Mouse (Mus musculus): Measurements from ENCODE around the gene Usp43. TPM values are rescaled to one million over a fixed set of nuclear protein-coding genes. Genes with fewer than 3 reads are reported as not detected.
A peak's percentile ranks its signal among the peaks of the same experiment; 100 is the strongest.

The Usp43 gene
- 0.56 and 1.1 TPM in 2 replicates for polyA plus RNA-seq (2014; fragmentation: Nextera tagmentation; extraction: Ambion mirVana)

- 0 out of 2 replicates have a peak, but pooled peaks cover 9% of the 10 kb centered on the region for H3K4me1 ChIP-seq (replicated peaks; ENCODE audit: control insufficient read depth, insufficient read depth, low read length)
- H3K4me3 ChIP-seq (replicated peaks; ENCODE audit: low read length): peak within 1 kb of the TSS; percentile 74
- peaks cover 23% of the 10 kb centered on the region for H3K27me3 ChIP-seq (ENCODE audit: control insufficient read depth, insufficient read depth, low read length)
- no peaks in the 10 kb centered on the region for H3K36me3 ChIP-seq (replicated peaks; ENCODE audit: control insufficient read depth, insufficient read depth)
- H3K9me3 ChIP-seq (ENCODE audit: control insufficient read depth, low read length): no peaks in the 10 kb centered on the region
- peak within 1 kb of the TSS; percentile 100 for H3K4me2 ChIP-seq (replicated peaks)
- DNase-seq (ENCODE audit: low spot score) (peak; percentile 33), ATAC-seq (ENCODE audit: low FRiP score) (peak; percentile 60; the same call in 1 of the 2 replicates)
- H3K27ac ChIP-seq: no peak within 1 kb of the TSS
- under 1% methylated on average over 77 of the region's 80 CpGs for WGBS
- H3K9ac ChIP-seq: peak within 1 kb of the TSS; percentile 68
These were observed at the start of gene Usp43 for GRCm38 (mm10) chr11:67921827-67922754. Gene Usp43, minus strand, starts transcription at chr11:67922153.

- Histone ChIP-seq H3K4me1 (replicated peaks; ENCODE audit: control insufficient read depth, insufficient read depth, low read length) (peaks cover 16% of the 10 kb centered on the region; the same call in 1 of the 2 replicates), H3K4me3 (replicated peaks; ENCODE audit: low read length) (no peak overlapping the region), H3K9ac (no peak overlapping the region), H3K4me2 (replicated peaks) (no peak overlapping the region), H3K9me3 (ENCODE audit: control insufficient read depth, low read length) (no peaks in the 10 kb centered on the region), H3K27me3 (ENCODE audit: control insufficient read depth, insufficient read depth, low read length) (no peaks in the 10 kb centered on the region), H3K36me3 (replicated peaks; ENCODE audit: control insufficient read depth, insufficient read depth) (peaks cover 19% of the 10 kb centered on the region), H3K27ac (no peak overlapping the region)
- DNase-seq (ENCODE audit: low spot score): no peak
- 74% methylated on average over 11 of the region's 11 CpGs for WGBS
- no peak for ATAC-seq (ENCODE audit: low FRiP score)
These were observed 45.9 kb upstream of the Usp43 start for GRCm38 (mm10) chr11:67967831-67968230.

GRCm38 (mm10) chr11:67965905-67966878 lies 44.2 kb upstream of the Usp43 start, which contains the start of gene Stx8:
Gene Stx8, plus strand, starts transcription at chr11:67966193.
- no peaks in the 10 kb centered on the region for H3K27me3 ChIP-seq (ENCODE audit: control insufficient read depth, insufficient read depth, low read length)
- H3K4me2 ChIP-seq (replicated peaks): peak within 1 kb of the TSS; percentile 97
- H3K4me3 ChIP-seq (replicated peaks; ENCODE audit: low read length): peak within 1 kb of the TSS; percentile 88
- H3K36me3 ChIP-seq (replicated peaks; ENCODE audit: control insufficient read depth, insufficient read depth): peaks cover 14% of the 10 kb centered on the region
- H3K27ac ChIP-seq: 0 out of 2 replicates have a peak within 1 kb of the TSS, but pooled peaks have one; percentile 29
- peak within 1 kb of the TSS; percentile 91 for H3K9ac ChIP-seq
- H3K9me3 ChIP-seq (ENCODE audit: control insufficient read depth, low read length): no peaks in the 10 kb centered on the region
- ATAC-seq (ENCODE audit: low FRiP score) (peak; percentile 85), DNase-seq (ENCODE audit: low spot score) (peak; percentile 81)
- H3K4me1 ChIP-seq (replicated peaks; ENCODE audit: control insufficient read depth, insufficient read depth, low read length): peaks cover 16% of the 10 kb centered on the region; the same call in 1 of the 2 replicates
- WGBS: 0% methylated on average over 28 of the region's 28 CpGs

GRCm38 (mm10) chr11:67965242-67965883 lies 43.4 kb upstream of the Usp43 start, which contains the start of gene Cfap52:
Gene Cfap52, minus strand, starts transcription at chr11:67965651.
- 0 out of 2 replicates have a peak within 1 kb of the TSS, but pooled peaks have one; percentile 29 for H3K27ac ChIP-seq
- H3K4me2 ChIP-seq (replicated peaks): peak within 1 kb of the TSS; percentile 97
- H3K9ac ChIP-seq: peak within 1 kb of the TSS; percentile 91
- peak; percentile 78; the same call in 1 of the 2 replicates for ATAC-seq (ENCODE audit: low FRiP score)
- H3K9me3 ChIP-seq (ENCODE audit: control insufficient read depth, low read length): no peaks in the 10 kb centered on the region
- no peaks in the 10 kb centered on the region for H3K27me3 ChIP-seq (ENCODE audit: control insufficient read depth, insufficient read depth, low read length)
- WGBS: 8% methylated on average over 15 of the region's 15 CpGs
- H3K36me3 ChIP-seq (replicated peaks; ENCODE audit: control insufficient read depth, insufficient read depth): peaks cover 8% of the 10 kb centered on the region
- H3K4me1 ChIP-seq (replicated peaks; ENCODE audit: control insufficient read depth, insufficient read depth, low read length): peaks cover 16% of the 10 kb centered on the region; the same call in 1 of the 2 replicates
- peak; percentile 90 for DNase-seq (ENCODE audit: low spot score)
- peak within 1 kb of the TSS; percentile 88 for H3K4me3 ChIP-seq (replicated peaks; ENCODE audit: low read length)

- 80% methylated on average over 6 of the region's 6 CpGs for WGBS
- H3K27me3 ChIP-seq (ENCODE audit: control insufficient read depth, insufficient read depth, low read length): no peaks in the 10 kb centered on the region
- DNase-seq (ENCODE audit: low spot score) (no peak), ATAC-seq (ENCODE audit: low FRiP score) (no peak)
- no peak overlapping the region for H3K9ac ChIP-seq
- no peaks in the 10 kb centered on the region for H3K36me3 ChIP-seq (replicated peaks; ENCODE audit: control insufficient read depth, insufficient read depth)
- peaks cover 16% of the 10 kb centered on the region; the same call in 1 of the 2 replicates for H3K4me1 ChIP-seq (replicated peaks; ENCODE audit: control insufficient read depth, insufficient read depth, low read length)
- no peaks in the 10 kb centered on the region for H3K9me3 ChIP-seq (ENCODE audit: control insufficient read depth, low read length)
- no peak overlapping the region for H3K4me3 ChIP-seq (replicated peaks; ENCODE audit: low read length)
- no peak overlapping the region for H3K27ac ChIP-seq
- H3K4me2 ChIP-seq (replicated peaks): no peak overlapping the region
These were observed 42.2 kb upstream of the Usp43 start for GRCm38 (mm10) chr11:67964110-67964509.

- Histone ChIP-seq H3K9ac (no peak overlapping the region), H3K27me3 (ENCODE audit: control insufficient read depth, insufficient read depth, low read length) (no peaks in the 10 kb centered on the region), H3K9me3 (ENCODE audit: control insufficient read depth, low read length) (no peaks in the 10 kb centered on the region), H3K4me2 (replicated peaks) (no peak overlapping the region), H3K27ac (no peak overlapping the region), H3K4me1 (replicated peaks; ENCODE audit: control insufficient read depth, insufficient read depth, low read length) (no peaks in the 10 kb centered on the region), H3K36me3 (replicated peaks; ENCODE audit: control insufficient read depth, insufficient read depth) (no peaks in the 10 kb centered on the region), H3K4me3 (replicated peaks; ENCODE audit: low read length) (no peak overlapping the region)
- ATAC-seq (ENCODE audit: low FRiP score): no peak
- WGBS: 88% methylated on average over 6 of the region's 6 CpGs
- DNase-seq (ENCODE audit: low spot score): no peak
These were observed 32.5 kb upstream of the Usp43 start for GRCm38 (mm10) chr11:67954413-67954812.

GRCm38 (mm10) chr11:67953604-67954003 lies 31.7 kb upstream of the Usp43 start:
- Histone ChIP-seq H3K27ac (no peak overlapping the region), H3K9ac (no peak overlapping the region), H3K36me3 (replicated peaks; ENCODE audit: control insufficient read depth, insufficient read depth) (no peaks in the 10 kb centered on the region), H3K4me2 (replicated peaks) (no peak overlapping the region), H3K9me3 (ENCODE audit: control insufficient read depth, low read length) (no peaks in the 10 kb centered on the region), H3K27me3 (ENCODE audit: control insufficient read depth, insufficient read depth, low read length) (no peaks in the 10 kb centered on the region), H3K4me1 (replicated peaks; ENCODE audit: control insufficient read depth, insufficient read depth, low read length) (no peaks in the 10 kb centered on the region), H3K4me3 (replicated peaks; ENCODE audit: low read length) (no peak overlapping the region)
- 88% methylated on average over 5 of the region's 5 CpGs for WGBS
- DNase-seq (ENCODE audit: low spot score): no peak
- ATAC-seq (ENCODE audit: low FRiP score): no peak

GRCm38 (mm10) chr11:67949475-67949874 lies 27.5 kb upstream of the Usp43 start:
- no peaks in the 10 kb centered on the region for H3K9me3 ChIP-seq (ENCODE audit: control insufficient read depth, low read length)
- WGBS: 83% methylated on average over 9 of the region's 9 CpGs
- ATAC-seq (ENCODE audit: low FRiP score): no peak
- no peaks in the 10 kb centered on the region for H3K36me3 ChIP-seq (replicated peaks; ENCODE audit: control insufficient read depth, insufficient read depth)
- DNase-seq (ENCODE audit: low spot score): no peak
- H3K9ac ChIP-seq: no peak overlapping the region
- no peaks in the 10 kb centered on the region for H3K4me1 ChIP-seq (replicated peaks; ENCODE audit: control insufficient read depth, insufficient read depth, low read length)
- H3K4me3 ChIP-seq (replicated peaks; ENCODE audit: low read length): no peak overlapping the region
- H3K27ac ChIP-seq: no peak overlapping the region
- H3K27me3 ChIP-seq (ENCODE audit: control insufficient read depth, insufficient read depth, low read length): no peaks in the 10 kb centered on the region
- H3K4me2 ChIP-seq (replicated peaks): no peak overlapping the region
